Mouse (Mus musculus) embryonic facial prominence, embryonic 13.5 days (tissue): ENCODE measurements around the gene Anapc13. TPM values are rescaled to one million over a fixed set of nuclear protein-coding genes. Genes with fewer than 3 reads are reported as not detected.
A peak's percentile ranks its signal among the peaks of the same experiment; 100 is the strongest.

Source experiments
- ATAC-seq: fragments of 200-750 bp; cut with Nextera tagmentation; 2 replicates; pipeline ENCODE4 v1.8.0; 2017; ENCODE audit warnings: low read depth; ENCODE audit not compliant: insufficient number of reproducible peaks, insufficient read depth, low FRiP score, low TSS enrichment
- H3K27ac ChIP-seq: fragments of 300-500 bp; sonication (generic); 2 replicates; pipeline ENCODE4 v1.5.1; 2015; ENCODE audit warnings: moderate library complexity, mild to moderate bottlenecking, inconsistent platforms
- H3K27me3 ChIP-seq: fragments of 300-500 bp; sonication (generic); 2 replicates; pipeline ENCODE4 v1.6.1; 2015; ENCODE audit warnings: mild to moderate bottlenecking, inconsistent platforms
- H3K36me3 ChIP-seq: fragments of 300-500 bp; sonication (generic); 2 replicates; pipeline ENCODE4 v1.6.1; 2015; ENCODE audit warnings: mild to moderate bottlenecking, inconsistent platforms
- H3K4me1 ChIP-seq: fragments of 300-500 bp; sonication (generic); 2 replicates; pipeline ENCODE4 v1.6.1; 2015; ENCODE audit warnings: inconsistent platforms
- H3K4me2 ChIP-seq: fragments of 300-500 bp; sonication (generic); 2 replicates; pipeline ENCODE4 v1.6.1; 2015; ENCODE audit warnings: moderate library complexity, mild to moderate bottlenecking, inconsistent platforms
- H3K4me3 ChIP-seq: fragments of 300-500 bp; sonication (generic); 2 replicates; pipeline ENCODE4 v1.5.1; 2015; ENCODE audit warnings: mild to moderate bottlenecking, inconsistent platforms
- H3K9ac ChIP-seq: fragments of 300-500 bp; sonication (generic); 2 replicates; pipeline ENCODE4 v1.6.1; 2015; ENCODE audit warnings: mild to moderate bottlenecking, inconsistent platforms
- H3K9me3 ChIP-seq: fragments of 300-500 bp; sonication (generic); 2 replicates; pipeline ENCODE4 v1.6.1; 2016; ENCODE audit warnings: inconsistent platforms
- WGBS: fragments of 180-500 bp; shearing (Covaris S2); methylation state at CpG from one replicate; pipeline ENCODE4 v1.1.7; 2015; ENCODE audit warnings: mixed read lengths; 5-methylcytosine and 5-hydroxymethylcytosine counted together
- polyA plus RNA-seq: library from polyadenylated mRNA; unstranded; fragments of >200 nt; fragmentation: Nextera tagmentation; extraction: Ambion mirVana; gene quantifications from 2 replicates; pipeline ENCODE4 v1.2.1, GENCODE M21; 2015

Gene Anapc13
- polyA plus RNA-seq, 1 experiment from 2014 or later: 195 TPM

- Histone ChIP-seq H3K27me3 (no peaks in the 10 kb centered on the region), H3K4me1 (peaks cover 25% of the 10 kb centered on the region), H3K4me2 (no peak overlapping the region), H3K9ac (peak overlapping the region; percentile 11; the same call in 1 of the 2 replicates), H3K36me3 (peaks cover 26% of the 10 kb centered on the region), H3K9me3 (no peaks in the 10 kb centered on the region), H3K27ac (no peak overlapping the region), H3K4me3 (no peak overlapping the region)
- no peak for ATAC-seq
- WGBS: 90% methylated on average over 4 of the region's 4 CpGs
These were observed 6.1 kb downstream of the Anapc13 start for GRCm38 (mm10) chr9:102632173-102632572.

- no peak overlapping the region for H3K4me2 ChIP-seq
- no peaks in the 10 kb centered on the region for H3K27me3 ChIP-seq
- ATAC-seq: no peak
- H3K4me3 ChIP-seq: no peak overlapping the region
- no peaks in the 10 kb centered on the region for H3K9me3 ChIP-seq
- H3K4me1 ChIP-seq: peaks cover 25% of the 10 kb centered on the region
- no peak overlapping the region for H3K27ac ChIP-seq
- H3K36me3 ChIP-seq: peaks cover 26% of the 10 kb centered on the region
- WGBS: 58% methylated on average over 1 of the region's 1 CpGs
- H3K9ac ChIP-seq: peak overlapping the region; percentile 22; the same call in 1 of the 2 replicates
These were observed 6.9 kb downstream of the Anapc13 start for GRCm38 (mm10) chr9:102632923-102633537.

- Histone ChIP-seq H3K4me2 (no peak overlapping the region), H3K9me3 (no peaks in the 10 kb centered on the region), H3K36me3 (peaks cover 26% of the 10 kb centered on the region), H3K4me1 (peaks cover 27% of the 10 kb centered on the region), H3K27ac (no peak overlapping the region), H3K4me3 (no peak overlapping the region), H3K27me3 (no peaks in the 10 kb centered on the region), H3K9ac (no peak overlapping the region)
- ATAC-seq: no peak
- 70% methylated on average over 8 of the region's 8 CpGs for WGBS
These were observed 8.4 kb downstream of the Anapc13 start for GRCm38 (mm10) chr9:102634453-102634852.

- Histone ChIP-seq H3K4me1 (peaks cover 32% of the 10 kb centered on the region), H3K27me3 (no peaks in the 10 kb centered on the region), H3K4me2 (no peak overlapping the region), H3K9me3 (0 out of 2 replicates have a peak, but pooled peaks cover 2% of the 10 kb centered on the region), H3K9ac (no peak overlapping the region), H3K4me3 (no peak overlapping the region), H3K36me3 (peaks cover 17% of the 10 kb centered on the region), H3K27ac (no peak overlapping the region)
- ATAC-seq: no peak
- 1% methylated on average over 4 of the region's 4 CpGs for WGBS
These were observed 10.5 kb downstream of the Anapc13 start for GRCm38 (mm10) chr9:102636553-102636952.

GRCm38 (mm10) chr9:102637115-102637514, 11.0 kb downstream of the Anapc13 start:
- no peak for ATAC-seq
- H3K27ac ChIP-seq: no peak overlapping the region
- no peak overlapping the region for H3K4me3 ChIP-seq
- peaks cover 38% of the 10 kb centered on the region for H3K4me1 ChIP-seq
- H3K36me3 ChIP-seq: peaks cover 12% of the 10 kb centered on the region
- no peak overlapping the region for H3K4me2 ChIP-seq
- H3K27me3 ChIP-seq: no peaks in the 10 kb centered on the region
- H3K9ac ChIP-seq: no peak overlapping the region
- 69% methylated on average over 4 of the region's 4 CpGs for WGBS
- 0 out of 2 replicates have a peak, but pooled peaks cover 2% of the 10 kb centered on the region for H3K9me3 ChIP-seq

GRCm38 (mm10) chr9:102638963-102639362, 12.9 kb downstream of the Anapc13 start:
- peak overlapping the region; percentile 52; the same call in 1 of the 2 replicates for H3K27ac ChIP-seq
- peaks cover 51% of the 10 kb centered on the region for H3K4me1 ChIP-seq

GRCm38 (mm10) chr9:102639510-102639909, 13.4 kb downstream of the Anapc13 start:
- Histone ChIP-seq H3K27ac (peak overlapping the region; percentile 52), H3K4me1 (peaks cover 57% of the 10 kb centered on the region), H3K4me2 (no peak overlapping the region), H3K9me3 (0 out of 2 replicates have a peak, but pooled peaks cover 2% of the 10 kb centered on the region), H3K9ac (no peak overlapping the region), H3K27me3 (no peaks in the 10 kb centered on the region), H3K4me3 (no peak overlapping the region), H3K36me3 (no peaks in the 10 kb centered on the region)
- ATAC-seq: no peak
- WGBS: 80% methylated on average over 8 of the region's 8 CpGs

More at GRCm38 (mm10) chr9:102638963-102639362, 12.9 kb downstream of the Anapc13 start:
- H3K4me2 ChIP-seq: no peak overlapping the region
- 0 out of 2 replicates have a peak, but pooled peaks cover 2% of the 10 kb centered on the region for H3K9me3 ChIP-seq
- H3K4me3 ChIP-seq: no peak overlapping the region
- no peak overlapping the region for H3K9ac ChIP-seq
- H3K27me3 ChIP-seq: no peaks in the 10 kb centered on the region
- WGBS: 35% methylated on average over 7 of the region's 7 CpGs
- H3K36me3 ChIP-seq: peaks cover 5% of the 10 kb centered on the region; the same call in 1 of the 2 replicates
- ATAC-seq: no peak

- ATAC-seq: no peak
- WGBS: 76% methylated on average over 6 of the region's 6 CpGs
- H3K36me3 ChIP-seq: no peaks in the 10 kb centered on the region
- H3K9me3 ChIP-seq: 0 out of 2 replicates have a peak, but pooled peaks cover 2% of the 10 kb centered on the region
- H3K4me3 ChIP-seq: no peak overlapping the region
- no peaks in the 10 kb centered on the region for H3K27me3 ChIP-seq
- peaks cover 77% of the 10 kb centered on the region for H3K4me1 ChIP-seq
- no peak overlapping the region for H3K9ac ChIP-seq
- H3K4me2 ChIP-seq: no peak overlapping the region
- no peak overlapping the region for H3K27ac ChIP-seq
These were observed 15.4 kb downstream of the Anapc13 start for GRCm38 (mm10) chr9:102641531-102641930.

- Histone ChIP-seq H3K4me2 (peak overlapping the region; percentile 58), H3K9ac (0 out of 2 replicates have a peak overlapping the region, but pooled peaks have one; percentile 32), H3K36me3 (no peaks in the 10 kb centered on the region), H3K4me3 (peak overlapping the region; percentile 17; the same call in 1 of the 2 replicates), H3K4me1 (peaks cover 63% of the 10 kb centered on the region), H3K27me3 (no peaks in the 10 kb centered on the region), H3K27ac (peak overlapping the region; percentile 99), H3K9me3 (0 out of 2 replicates have a peak, but pooled peaks cover 2% of the 10 kb centered on the region)
- WGBS: 8% methylated on average over 8 of the region's 8 CpGs
- no peak for ATAC-seq
These were observed 17.0 kb downstream of the Anapc13 start for GRCm38 (mm10) chr9:102643071-102643485.

GRCm38 (mm10) chr9:102643486-102644101, 17.5 kb downstream of the Anapc13 start:
- ATAC-seq: peak; percentile 91
- Histone ChIP-seq H3K4me1 (peaks cover 62% of the 10 kb centered on the region), H3K27ac (peak overlapping the region; percentile 99), H3K4me2 (peak overlapping the region; percentile 58), H3K4me3 (peak overlapping the region; percentile 25; the same call in 1 of the 2 replicates), H3K9ac (0 out of 2 replicates have a peak overlapping the region, but pooled peaks have one; percentile 32), H3K27me3 (no peaks in the 10 kb centered on the region), H3K9me3 (0 out of 2 replicates have a peak, but pooled peaks cover 2% of the 10 kb centered on the region), H3K36me3 (no peaks in the 10 kb centered on the region)
- WGBS: 2% methylated on average over 10 of the region's 10 CpGs

- peak overlapping the region; percentile 58; the same call in 1 of the 2 replicates for H3K4me2 ChIP-seq
- no peak for ATAC-seq
- H3K27me3 ChIP-seq: no peaks in the 10 kb centered on the region
- 19% methylated on average over 3 of the region's 3 CpGs for WGBS
- no peak overlapping the region for H3K9ac ChIP-seq
- H3K4me3 ChIP-seq: no peak overlapping the region
- no peaks in the 10 kb centered on the region for H3K36me3 ChIP-seq
- H3K27ac ChIP-seq: peak overlapping the region; percentile 99
- peaks cover 59% of the 10 kb centered on the region for H3K4me1 ChIP-seq
- no peaks in the 10 kb centered on the region for H3K9me3 ChIP-seq
These were observed 19.1 kb downstream of the Anapc13 start for GRCm38 (mm10) chr9:102645119-102645695.
